Mouse (Mus musculus) ES-E14 (cell line): Measurements from ENCODE around the gene Asb8. TPM values are rescaled to one million over a fixed set of nuclear protein-coding genes. Genes with fewer than 3 reads are reported as not detected.

Experiments used
- DNase-seq: peaks from one replicate; pipeline ENCODE4 v3.0.0-alpha.2; 2013; ENCODE audit warnings: low read depth, low spot score
- H3K27ac ChIP-seq: 2 replicates; pipeline ENCODE4 v1.5.1; 2012; ENCODE audit warnings: low read depth, mild to moderate bottlenecking, low read length, moderate library complexity, mixed read lengths; ENCODE audit not compliant: poor library complexity, insufficient read depth, severe bottlenecking
- H3K36me3 ChIP-seq: 2 replicates; pipeline ENCODE4 v1.6.1; 2012; ENCODE audit warnings: mild to moderate bottlenecking, low read length, moderate library complexity, mixed read lengths; ENCODE audit not compliant: control insufficient read depth, poor library complexity, insufficient read depth, severe bottlenecking
- H3K4me1 ChIP-seq, 2 experiments: fragments of 150-350 bp in 1 of 2; sonication (generic) in 1 of 2; 2 replicates each; pipeline ENCODE4 v1.6.1; 2012; ENCODE audit warnings: low read length in 2 of 2, mild to moderate bottlenecking in 1 of 2, mixed read lengths in 1 of 2; ENCODE audit not compliant: control insufficient read depth in 2 of 2, insufficient read depth in 2 of 2, poor library complexity in 1 of 2
- H3K4me3 ChIP-seq, 2 experiments: fragments of 150-350 bp in 1 of 2; sonication (generic) in 1 of 2; 2 replicates each; pipeline ENCODE4 v1.5.1; 2012; ENCODE audit warnings: low read length in 2 of 2, low read depth in 1 of 2, mild to moderate bottlenecking in 1 of 2, mixed read lengths in 1 of 2; ENCODE audit not compliant: insufficient read depth in 1 of 2, poor library complexity in 1 of 2, severe bottlenecking in 1 of 2
- H3K9ac ChIP-seq: 2 replicates; pipeline ENCODE4 v1.6.1; 2012; ENCODE audit warnings: low read depth, mild to moderate bottlenecking, low read length, mixed read lengths; ENCODE audit not compliant: poor library complexity, insufficient read depth, severe bottlenecking
- H3K9me3 ChIP-seq: fragments of 150-350 bp; sonication (generic); 2 replicates; pipeline ENCODE4 v1.6.1; 2012; ENCODE audit warnings: low read depth, mild to moderate bottlenecking, low read length; ENCODE audit not compliant: control insufficient read depth, insufficient read depth
- CHD2 ChIP-seq: IDR thresholded peaks from 2 replicates; pipeline ENCODE4 v1.6.1; 2014; ENCODE audit warnings: mild to moderate bottlenecking, low read depth, low read length, inconsistent platforms
- HCFC1 ChIP-seq: IDR thresholded peaks from 2 replicates; pipeline ENCODE4 v1.6.1; 2012; ENCODE audit warnings: low read length, inconsistent platforms, borderline replicate concordance; ENCODE audit not compliant: insufficient read depth
- MAFK ChIP-seq: IDR thresholded peaks from 2 replicates; pipeline ENCODE4 v1.6.1; 2014; ENCODE audit warnings: mild to moderate bottlenecking, low read depth, low read length, inconsistent platforms; ENCODE audit not compliant: insufficient read depth
- ZC3H11A ChIP-seq: IDR thresholded peaks from 2 replicates; pipeline ENCODE4 v1.6.1; 2012; ENCODE audit warnings: low read depth, mild to moderate bottlenecking, inconsistent platforms, low read length, borderline replicate concordance
- ZNF384 ChIP-seq: IDR thresholded peaks from 2 replicates; pipeline ENCODE4 v1.6.1; 2012; ENCODE audit warnings: low read depth, low read length, inconsistent platforms
- in situ Hi-C, 2 experiments: fragments of 600-800 bp; cut with MboI; formaldehyde crosslinking; loops; one replicate each; pipeline ENCODE4 v1.15.1; 2025; ENCODE audit warnings: low sequenced_read_pairs in 2 of 2, inconsistent platforms in 1 of 2; ENCODE audit not compliant: unreplicated experiment in 2 of 2
- total RNA-seq: library from RNA; depleted of rRNA; stranded (reverse); fragments of 300-350 nt; gene quantifications from 2 replicates; pipeline ENCODE4 v1.2.3, GENCODE M21; 2012

The Asb8 gene
- total RNA-seq, 1 experiment, result 12.5 TPM

DNA sequence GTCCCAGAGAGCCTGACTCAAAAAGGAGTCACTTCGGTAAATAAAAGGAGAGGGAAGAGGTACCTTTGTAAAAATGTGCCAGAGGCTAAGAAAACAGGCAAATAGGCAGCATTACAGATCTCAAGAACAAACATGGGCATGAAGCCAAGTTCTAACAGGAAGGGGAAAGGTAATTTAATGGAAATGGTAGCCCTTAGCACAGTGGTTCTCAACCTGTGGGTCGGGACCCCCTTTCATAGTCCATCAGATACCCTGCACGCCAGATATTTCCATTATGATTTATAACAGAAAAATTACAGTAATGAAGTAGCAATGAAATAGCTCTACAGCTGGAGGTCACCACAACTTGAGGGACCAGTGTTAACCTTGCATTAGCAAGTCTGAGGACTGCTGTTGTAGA, 11.9 kb upstream of the Asb8 start:
- no peak overlapping the region for H3K27ac ChIP-seq
- TF ChIP-seq CHD2 (no peak), ZNF384 (no peak), HCFC1 (no peak), ZC3H11A (no peak), MAFK (no peak)
- H3K4me1 ChIP-seq, result 0 out of 4 replicates have a peak, but pooled peaks cover 0 to 2% of the 10 kb centered on the region in 2 experiments
- no peaks in the 10 kb centered on the region for H3K9me3 ChIP-seq
- in situ Hi-C loops, result no loop called here
- H3K9ac ChIP-seq, result no peak overlapping the region
- no peak overlapping the region for H3K4me3 ChIP-seq
- H3K36me3 ChIP-seq, result no peaks in the 10 kb centered on the region
- DNase-seq, result no peak

GRCm38 (mm10) chr15:98173821-98174220, 8.4 kb upstream of the Asb8 start:
- no peaks in the 10 kb centered on the region for H3K9me3 ChIP-seq
- H3K36me3 ChIP-seq, result no peaks in the 10 kb centered on the region
- no peak overlapping the region for H3K4me3 ChIP-seq
- in situ Hi-C loops, result no loop called here
- H3K4me1 ChIP-seq, result no peaks in the 10 kb centered on the region
- no peak overlapping the region for H3K27ac ChIP-seq
- H3K9ac ChIP-seq, result no peak overlapping the region
- TF ChIP-seq ZC3H11A (no peak), MAFK (no peak), HCFC1 (no peak), CHD2 (no peak), ZNF384 (no peak)
- peak; percentile 51 for DNase-seq

DNA sequence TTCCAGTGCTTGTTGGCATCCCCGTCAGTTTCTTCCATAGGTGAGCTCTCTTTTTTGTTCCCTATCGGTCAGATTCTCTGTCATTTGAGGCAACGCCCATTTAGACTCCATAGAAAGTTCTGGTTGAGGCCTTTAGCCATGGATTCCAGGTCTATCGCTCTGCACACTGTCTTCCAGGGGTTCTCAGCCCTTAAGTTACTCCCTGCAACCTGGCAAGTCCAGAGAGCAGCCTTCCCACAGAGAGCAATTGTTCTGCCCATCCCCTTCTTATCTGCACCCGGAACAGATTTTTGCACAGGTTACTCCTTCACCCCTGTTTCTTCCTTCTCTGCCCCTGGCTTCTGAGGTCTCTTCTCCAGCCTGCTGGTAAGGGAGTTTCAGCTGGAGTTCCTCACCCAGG, 6.7 kb upstream of the Asb8 start:
- no peak overlapping the region for H3K4me3 ChIP-seq
- peaks cover 0 to 6% of the 10 kb centered on the region in 2 experiments; a peak in 1 of 4 replicates for H3K4me1 ChIP-seq
- no peaks in the 10 kb centered on the region for H3K36me3 ChIP-seq
- no peak overlapping the region for H3K27ac ChIP-seq
- H3K9ac ChIP-seq, result no peak overlapping the region
- TF ChIP-seq HCFC1, result no peak
- no peak for TF ChIP-seq MAFK
- TF ChIP-seq ZC3H11A, result no peak
- TF ChIP-seq CHD2, result no peak
- TF ChIP-seq ZNF384, result no peak
- no peaks in the 10 kb centered on the region for H3K9me3 ChIP-seq
- DNase-seq, result no peak
- in situ Hi-C loops, result no loop called here

DNA sequence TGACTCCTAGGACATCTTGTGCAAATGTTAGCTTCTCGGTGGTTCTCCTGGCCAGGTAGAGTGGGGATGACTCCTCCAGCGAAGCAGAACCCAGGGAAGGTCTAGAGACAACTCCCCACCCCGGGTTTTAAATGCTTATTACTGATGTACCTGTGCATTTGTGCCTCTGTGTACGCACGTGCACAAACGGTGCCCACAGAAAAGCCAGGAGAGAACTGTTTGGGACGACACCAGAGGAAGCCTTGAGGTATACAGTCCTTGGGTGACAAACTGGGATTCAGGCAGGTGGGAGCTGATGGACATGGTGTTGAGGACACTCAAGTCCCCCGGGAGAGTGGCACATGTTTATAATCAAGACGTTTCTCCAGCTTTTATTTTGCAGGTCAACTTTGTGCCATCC, 5.5 kb upstream of the Asb8 start:
- TF ChIP-seq CHD2 (no peak), ZC3H11A (no peak), HCFC1 (no peak), MAFK (no peak), ZNF384 (no peak)
- H3K4me1 ChIP-seq, result peaks cover 0 to 6% of the 10 kb centered on the region in 2 experiments; a peak in 1 of 4 replicates
- H3K4me3 ChIP-seq, result no peak overlapping the region
- DNase-seq, result no peak
- no peak overlapping the region for H3K9ac ChIP-seq
- H3K27ac ChIP-seq, result no peak overlapping the region
- H3K9me3 ChIP-seq, result no peaks in the 10 kb centered on the region
- in situ Hi-C loops, result no loop called here
- no peaks in the 10 kb centered on the region for H3K36me3 ChIP-seq

DNA sequence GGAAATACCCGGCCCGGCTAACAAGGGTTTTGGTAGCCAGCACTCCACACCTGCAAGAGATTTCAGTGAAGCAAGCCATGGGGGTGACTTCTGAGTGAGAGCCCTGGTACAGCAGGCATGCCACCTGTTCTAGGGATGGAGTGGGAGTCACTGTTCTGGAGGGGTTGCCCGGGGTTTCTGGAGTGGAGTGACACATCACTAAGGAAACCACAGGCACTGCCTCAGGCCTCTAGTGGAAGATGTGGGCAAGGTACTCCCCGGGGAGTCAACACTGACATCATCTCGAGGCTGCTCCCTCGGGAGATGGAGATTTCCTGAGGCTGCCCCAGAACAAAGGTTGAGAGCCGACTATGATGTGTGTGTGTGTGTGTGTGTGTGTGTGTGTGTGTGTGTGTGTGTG, 4.9 kb upstream of the Asb8 start:
- H3K4me1 ChIP-seq, result peaks cover 0 to 6% of the 10 kb centered on the region in 2 experiments; a peak in 1 of 4 replicates
- in situ Hi-C loops, result no loop called here
- H3K36me3 ChIP-seq, result no peaks in the 10 kb centered on the region
- no peak overlapping the region for H3K9ac ChIP-seq
- H3K4me3 ChIP-seq, result no peak overlapping the region
- H3K9me3 ChIP-seq, result no peaks in the 10 kb centered on the region
- no peak overlapping the region for H3K27ac ChIP-seq
- DNase-seq, result no peak
- no peak for TF ChIP-seq ZNF384
- no peak for TF ChIP-seq HCFC1
- no peak for TF ChIP-seq CHD2
- TF ChIP-seq MAFK, result no peak
- TF ChIP-seq ZC3H11A, result no peak
